Mouse (Mus musculus) heart, adult 2 months (tissue): ENCODE results near the gene Bach2.

Source experiments
- CTCF ChIP-seq: fragments of 200-600 bp; IDR thresholded peaks from 2 replicates; pipeline ENCODE4 v1.8.1; 2022; ENCODE audit warnings: antibody characterized with exemption, mild to moderate bottlenecking, moderate library complexity
- EP300 ChIP-seq: fragments of 200-500 bp; IDR thresholded peaks from 2 replicates; pipeline ENCODE4 v1.6.1; 2011; ENCODE audit warnings: low read depth, low read length, control low read depth; ENCODE audit not compliant: insufficient read depth
- POLR2A ChIP-seq: fragments of 200-500 bp; IDR thresholded peaks from 2 replicates; pipeline ENCODE4 v1.6.1; 2011; ENCODE audit warnings: mild to moderate bottlenecking, low read depth, low read length, control low read depth; ENCODE audit not compliant: insufficient read depth

DNA sequence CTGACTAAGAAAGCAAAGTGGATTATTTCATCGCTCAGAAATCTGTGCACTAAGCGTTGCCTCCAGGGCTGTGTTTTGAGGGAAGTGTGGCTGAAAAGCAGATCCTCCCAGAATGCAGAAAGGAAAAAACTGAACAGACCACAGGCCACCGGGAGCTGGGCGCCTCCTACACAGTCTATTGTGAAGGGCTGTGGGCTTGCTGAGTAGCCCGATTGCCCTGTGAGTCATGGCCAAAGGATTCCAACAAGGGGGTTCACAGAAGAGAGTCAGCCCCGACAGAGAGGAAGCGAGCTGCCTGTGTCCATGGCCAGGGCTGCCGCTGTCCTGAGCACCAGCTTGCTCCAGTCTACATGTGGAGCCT lies 12.4 kb downstream of the Bach2 start:
- 0 out of 2 replicates have a peak, but pooled peaks have one; percentile 29 for TF ChIP-seq POLR2A
- TF ChIP-seq CTCF: no peak
- no peak for TF ChIP-seq EP300
